Mouse (Mus musculus) hematopoietic stem cell, adult 5-6 weeks (primary cell): ENCODE data around the gene Rps5. TPM values are rescaled to one million over a fixed set of nuclear protein-coding genes. Genes with fewer than 3 reads are reported as not detected.
"Not testable (repeated sequence)": the region's sequence is repeated elsewhere in the genome, so short reads cannot be mapped to it uniquely, and the experiment has no call there.

ENCODE experiments used
- ATAC-seq, 2 experiments: fragments of 125-278 bp in 1 of 2; replicated peaks in 1 of 2; 2 replicates each; pipeline ENCODE4 v1.8.0; 2016 to 2017; ENCODE audit warnings: inconsistent platforms in 2 of 2, mild to moderate bottlenecking in 2 of 2, moderate number of reproducible peaks in 2 of 2, low read depth in 1 of 2, moderate TSS enrichment in 1 of 2; ENCODE audit not compliant: low FRiP score in 2 of 2, poor library complexity in 2 of 2, severe bottlenecking in 2 of 2, insufficient read depth in 1 of 2, low TSS enrichment in 1 of 2
- total RNA-seq: library from RNA; stranded (forward); fragments of 172-1452, 232-1000 nt; gene quantifications from 2 replicates; pipeline ENCODE4 v1.2.3, GENCODE M21; 2017

The Rps5 gene
- total RNA-seq, 1 experiment from 2014 or later = 1,183 TPM

- ATAC-seq = no peak
Observed at GRCm38 (mm10) chr7:12921318-12921704, 779 bp upstream of the Rps5 start.

GRCm38 (mm10) chr7:12922729-12923128 lies 639 bp downstream of the Rps5 start:
- no peak for ATAC-seq

GRCm38 (mm10) chr7:12926316-12926715 lies 4.2 kb downstream of the Rps5 start:
- ATAC-seq = no peak

GRCm38 (mm10) chr7:12927191-12927680 lies 5.1 kb downstream of the Rps5 start, which contains the start of gene Rnf225:
TSS of gene Rnf225 (plus strand) at chr7:12927416.
- no peak for ATAC-seq

- ATAC-seq = peak; percentile 5 to 48; a peak in 2 of 4 replicates
Observed at GRCm38 (mm10) chr7:12927693-12928589, 5.9 kb downstream of the Rps5 start.

GRCm38 (mm10) chr7:12933615-12934140 lies 11.6 kb downstream of the Rps5 start:
- no peak for ATAC-seq

- no peak for ATAC-seq
Observed at GRCm38 (mm10) chr7:12934808-12935207, 12.7 kb downstream of the Rps5 start.

GRCm38 (mm10) chr7:12937254-12937803 lies 15.2 kb downstream of the Rps5 start:
- not testable (repeated sequence) for ATAC-seq

GRCm38 (mm10) chr7:12940599-12940998 lies 18.5 kb downstream of the Rps5 start:
- no peak for ATAC-seq

- peak; percentile 78 to 88; a peak in 3 of 4 replicates for ATAC-seq
Observed at GRCm38 (mm10) chr7:12943488-12943887, 21.4 kb downstream of the Rps5 start.

GRCm38 (mm10) chr7:12949032-12949871 lies 27.2 kb downstream of the Rps5 start:
- ATAC-seq = peak; percentile 96 to 97

GRCm38 (mm10) chr7:12949872-12950229 lies 27.8 kb downstream of the Rps5 start:
- ATAC-seq = no peak; a peak in 1 of 4 replicates

GRCm38 (mm10) chr7:12954896-12955295 lies 32.8 kb downstream of the Rps5 start:
- peak; percentile 79 to 87 for ATAC-seq

- no peak for ATAC-seq
Observed at GRCm38 (mm10) chr7:12957511-12957910, 35.4 kb downstream of the Rps5 start.

- ATAC-seq = no peak
Observed at GRCm38 (mm10) chr7:12958948-12959347, 36.9 kb downstream of the Rps5 start.

GRCm38 (mm10) chr7:12959718-12960117 lies 37.6 kb downstream of the Rps5 start:
- ATAC-seq = no peak

GRCm38 (mm10) chr7:12961511-12962141 lies 39.5 kb downstream of the Rps5 start:
- peak; percentile 68 to 73 for ATAC-seq
